Mouse (Mus musculus): Measurements from ENCODE around the gene 1700001O22Rik. TPM values are rescaled to one million over a fixed set of nuclear protein-coding genes. Genes with fewer than 3 reads are reported as not detected.

The 1700001O22Rik gene
- total RNA-seq, 2 experiments from 2014 or later, result 0.49 to 0.74 TPM

DNA sequence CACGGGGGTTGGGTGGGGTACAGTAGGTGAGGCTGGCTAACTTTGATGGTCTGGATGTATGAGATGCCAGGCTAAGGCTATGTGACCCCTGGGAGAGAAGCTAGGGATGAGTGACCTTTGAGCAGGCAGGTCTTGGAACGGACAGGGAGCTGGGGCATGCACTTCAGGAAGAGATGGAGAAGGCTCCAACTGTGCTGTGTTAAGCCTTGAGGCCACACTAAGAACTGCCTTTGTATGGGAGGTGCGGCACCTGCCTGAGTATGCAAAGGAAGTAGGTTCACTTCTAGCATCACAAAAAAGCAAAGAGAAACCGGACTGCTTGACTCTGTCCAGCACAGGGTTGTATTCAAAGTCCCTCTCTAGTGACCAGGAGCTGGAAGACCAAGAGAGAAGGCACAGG lies 25.2 kb downstream of the 1700001O22Rik start:
- no peak for DNase-seq

DNA sequence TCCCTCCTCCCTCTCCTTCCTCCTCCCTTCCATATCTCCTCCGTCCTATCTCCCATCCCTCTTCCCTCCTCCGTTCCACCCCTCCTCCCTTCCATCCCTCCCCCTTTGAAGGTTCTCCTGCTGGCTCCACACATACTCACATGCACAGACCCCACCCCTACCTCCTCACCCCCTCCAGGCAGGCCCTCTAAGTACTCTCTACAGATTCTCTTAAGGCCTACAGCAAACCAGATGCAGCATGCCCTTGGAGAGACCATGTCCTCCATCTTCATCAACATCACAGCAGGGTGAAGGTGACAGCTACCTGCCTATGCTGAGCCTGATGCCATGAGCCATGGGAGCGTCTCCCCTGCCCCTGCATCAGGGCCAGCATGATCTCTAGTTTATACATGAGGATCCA lies 26.2 kb downstream of the 1700001O22Rik start:
- DNase-seq, result no peak

DNA sequence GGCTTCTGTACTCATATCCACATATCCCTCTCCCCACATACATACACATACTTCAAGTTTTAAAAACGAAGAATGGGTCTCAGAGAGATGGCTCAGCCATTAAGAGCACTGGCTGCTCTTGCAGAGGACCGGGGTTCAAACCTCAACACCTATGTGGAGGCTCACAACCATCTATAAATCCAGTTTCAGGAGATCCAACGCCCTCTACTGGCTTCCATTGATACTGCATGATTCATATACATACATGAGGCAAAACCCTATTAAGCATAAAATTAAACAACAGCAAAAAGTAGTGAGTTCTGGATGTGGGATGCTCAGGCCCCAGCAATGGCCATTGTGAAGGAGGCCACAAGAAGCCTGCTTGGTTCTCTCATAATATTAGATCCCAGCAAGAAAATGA lies 27.5 kb downstream of the 1700001O22Rik start:
- no peak for DNase-seq

- DNase-seq, result peak in 1 of 2 experiments; percentile 31
These were observed 30.0 kb downstream of the 1700001O22Rik start for GRCm38 (mm10) chr2:30773313-30774005.

- peak; percentile 67 to 82 for DNase-seq
These were observed 30.7 kb downstream of the 1700001O22Rik start for GRCm38 (mm10) chr2:30772581-30773312.

DNA sequence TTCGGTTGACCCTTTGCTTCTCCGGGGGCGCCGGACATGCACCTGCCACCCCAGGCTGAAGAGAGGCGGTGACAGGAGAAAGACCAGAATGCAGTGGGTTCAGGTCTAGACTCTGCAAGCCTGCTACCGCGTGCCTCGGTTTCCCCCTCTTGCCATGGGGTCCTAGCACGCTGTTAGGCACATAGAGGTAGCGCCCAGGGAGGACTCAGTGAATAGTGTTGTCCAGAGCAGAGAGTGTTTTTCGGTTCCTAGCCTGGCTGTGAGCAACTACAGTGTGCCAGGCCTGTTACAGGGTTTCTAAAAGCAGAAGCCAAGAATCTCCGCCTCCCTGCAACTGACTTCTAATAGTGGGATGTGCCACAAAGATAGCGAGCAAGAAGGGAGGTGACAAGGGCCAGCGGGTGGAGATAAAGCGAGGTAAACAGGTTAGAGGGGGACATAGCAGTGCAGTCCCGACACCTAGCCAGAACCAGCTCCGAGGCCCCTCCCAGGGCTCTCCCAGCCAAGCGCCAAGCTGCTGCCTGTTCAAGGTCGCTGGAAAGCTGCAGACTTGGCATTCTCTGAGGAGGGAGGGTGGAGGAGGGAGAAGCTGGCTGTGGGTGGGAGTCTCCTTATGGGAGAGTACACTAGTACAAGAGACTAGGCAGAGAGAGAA lies 31.5 kb downstream of the 1700001O22Rik start:
- DNase-seq, result peak; percentile 86 to 90

GRCm38 (mm10) chr2:30771368-30771805 lies 32.1 kb downstream of the 1700001O22Rik start:
- DNase-seq, result no peak

DNA sequence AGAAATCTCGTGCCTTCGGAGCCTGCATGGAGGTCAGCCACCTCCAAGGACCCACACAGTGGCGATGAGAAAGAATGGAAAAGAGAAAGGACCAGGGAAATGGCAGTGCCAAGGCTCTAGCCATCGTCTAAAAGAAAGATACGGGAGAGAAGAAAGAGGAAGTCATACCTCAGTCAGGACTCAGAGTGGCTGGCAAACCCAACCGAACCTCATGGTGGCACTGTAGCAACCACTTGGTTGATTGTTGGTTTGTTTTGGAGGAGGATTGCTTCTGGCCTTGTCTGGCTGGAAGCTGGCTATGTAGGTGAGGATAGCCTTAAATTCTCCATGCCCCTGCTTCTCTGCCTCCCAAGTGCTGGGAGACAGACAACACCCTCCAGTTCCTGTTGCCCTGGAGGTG lies 34.3 kb downstream of the 1700001O22Rik start:
- no peak for DNase-seq

GRCm38 (mm10) chr2:30768529-30768928 lies 34.9 kb downstream of the 1700001O22Rik start:
- no peak for DNase-seq

- DNase-seq, result no peak
These were observed 35.7 kb downstream of the 1700001O22Rik start for GRCm38 (mm10) chr2:30767626-30768240.

- no peak for DNase-seq
These were observed 37.0 kb downstream of the 1700001O22Rik start for GRCm38 (mm10) chr2:30766446-30766845.

- DNase-seq, result no peak
These were observed 42.8 kb downstream of the 1700001O22Rik start for GRCm38 (mm10) chr2:30760706-30761105.

- DNase-seq, result no peak
These were observed 43.5 kb downstream of the 1700001O22Rik start for GRCm38 (mm10) chr2:30759858-30760547.

- no peak for DNase-seq
These were observed 44.0 kb downstream of the 1700001O22Rik start for GRCm38 (mm10) chr2:30759442-30759841.

- DNase-seq, result no peak
These were observed 44.4 kb downstream of the 1700001O22Rik start for GRCm38 (mm10) chr2:30759088-30759374.

- peak; percentile 93 to 95 for DNase-seq
These were observed 44.9 kb downstream of the 1700001O22Rik start for GRCm38 (mm10) chr2:30758341-30759087.

DNA sequence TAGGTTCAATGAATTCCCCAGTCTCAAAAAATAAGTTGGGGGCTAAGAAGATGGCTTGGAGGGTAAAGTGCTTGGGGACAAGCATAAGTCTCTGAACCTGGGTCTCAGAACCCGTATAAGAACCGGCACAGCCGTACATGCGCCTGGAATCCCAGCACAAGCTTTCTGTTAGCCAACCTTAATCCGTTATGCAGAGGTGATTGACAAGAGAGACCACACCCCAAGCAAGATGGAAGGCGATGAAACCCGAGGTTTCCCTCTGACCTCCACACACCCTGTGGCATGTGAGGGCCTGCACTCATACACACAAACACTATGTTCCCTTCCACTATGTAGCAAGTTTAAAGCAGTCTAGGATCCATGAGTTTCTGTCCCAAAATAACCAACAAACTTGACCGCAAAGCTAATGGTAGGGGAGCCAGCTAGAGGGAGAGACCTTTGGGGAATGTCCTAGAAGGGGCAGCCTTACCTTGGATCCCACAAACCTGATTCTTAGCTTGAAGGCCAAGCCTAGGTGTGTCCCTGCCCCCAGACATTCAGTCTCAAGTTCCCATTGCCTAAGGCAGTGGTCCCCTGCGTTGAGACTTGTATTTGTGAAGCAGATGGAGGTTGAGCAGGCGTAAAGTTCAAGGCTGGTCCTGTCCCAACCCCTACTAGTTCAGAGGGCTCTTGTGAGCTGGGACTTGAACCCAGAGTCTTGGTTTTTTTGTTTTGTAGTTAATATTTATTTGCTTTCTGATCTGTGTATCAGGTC lies 46.3 kb downstream of the 1700001O22Rik start:
- DNase-seq, result no peak

GRCm38 (mm10) chr2:30755985-30756765 lies 47.3 kb downstream of the 1700001O22Rik start:
- DNase-seq, result no peak

DNA sequence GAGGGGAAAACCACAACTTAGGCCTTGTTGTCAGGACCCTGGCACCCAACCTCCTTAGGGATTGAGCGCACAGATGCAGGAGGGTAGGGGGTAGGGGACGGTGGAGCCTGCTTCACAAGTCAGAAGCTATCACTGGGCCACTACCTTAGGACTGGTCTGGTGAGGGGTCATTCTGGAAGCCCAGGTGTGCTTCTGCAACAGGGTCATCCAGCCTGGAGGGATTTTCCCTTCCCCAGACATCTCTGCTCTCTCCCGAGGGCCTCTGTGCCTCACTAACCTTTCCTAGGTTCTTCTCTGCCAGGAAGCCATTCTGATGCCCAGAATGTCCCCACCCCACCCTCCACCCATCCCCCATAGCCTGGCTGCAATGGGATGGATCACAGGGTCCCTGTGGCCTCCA lies 48.6 kb downstream of the 1700001O22Rik start:
- DNase-seq, result no peak

DNA sequence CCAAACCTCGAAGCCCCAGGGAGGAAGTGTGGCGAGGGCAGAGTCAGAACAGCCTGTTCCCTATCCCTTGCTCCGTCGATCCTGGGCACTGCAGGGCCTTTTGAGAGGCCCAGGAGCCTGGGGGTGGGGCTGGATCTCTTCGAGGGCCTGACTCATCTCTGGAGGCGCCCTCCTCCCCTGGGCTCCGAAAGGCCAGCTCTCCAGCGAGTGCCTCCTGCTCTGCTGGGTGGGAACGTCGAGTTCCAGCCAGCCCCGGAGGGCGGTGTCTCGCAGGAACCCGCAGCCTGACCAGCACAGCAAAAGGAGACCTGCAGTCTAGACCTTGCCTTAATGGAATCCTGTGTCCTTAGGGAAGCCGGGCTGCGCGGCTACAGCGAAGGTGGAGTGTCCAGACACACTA lies 50.2 kb downstream of the 1700001O22Rik start:
- peak; percentile 80 to 94 for DNase-seq
